Mouse (Mus musculus): ENCODE measurements around the gene Ttc30b. TPM values are rescaled to one million over a fixed set of nuclear protein-coding genes. Genes with fewer than 3 reads are reported as not detected.

Gene Ttc30b
- polyA plus RNA-seq (2012; rRNA removed): 10.2 and 11.8 TPM in 2 replicates

DNA sequence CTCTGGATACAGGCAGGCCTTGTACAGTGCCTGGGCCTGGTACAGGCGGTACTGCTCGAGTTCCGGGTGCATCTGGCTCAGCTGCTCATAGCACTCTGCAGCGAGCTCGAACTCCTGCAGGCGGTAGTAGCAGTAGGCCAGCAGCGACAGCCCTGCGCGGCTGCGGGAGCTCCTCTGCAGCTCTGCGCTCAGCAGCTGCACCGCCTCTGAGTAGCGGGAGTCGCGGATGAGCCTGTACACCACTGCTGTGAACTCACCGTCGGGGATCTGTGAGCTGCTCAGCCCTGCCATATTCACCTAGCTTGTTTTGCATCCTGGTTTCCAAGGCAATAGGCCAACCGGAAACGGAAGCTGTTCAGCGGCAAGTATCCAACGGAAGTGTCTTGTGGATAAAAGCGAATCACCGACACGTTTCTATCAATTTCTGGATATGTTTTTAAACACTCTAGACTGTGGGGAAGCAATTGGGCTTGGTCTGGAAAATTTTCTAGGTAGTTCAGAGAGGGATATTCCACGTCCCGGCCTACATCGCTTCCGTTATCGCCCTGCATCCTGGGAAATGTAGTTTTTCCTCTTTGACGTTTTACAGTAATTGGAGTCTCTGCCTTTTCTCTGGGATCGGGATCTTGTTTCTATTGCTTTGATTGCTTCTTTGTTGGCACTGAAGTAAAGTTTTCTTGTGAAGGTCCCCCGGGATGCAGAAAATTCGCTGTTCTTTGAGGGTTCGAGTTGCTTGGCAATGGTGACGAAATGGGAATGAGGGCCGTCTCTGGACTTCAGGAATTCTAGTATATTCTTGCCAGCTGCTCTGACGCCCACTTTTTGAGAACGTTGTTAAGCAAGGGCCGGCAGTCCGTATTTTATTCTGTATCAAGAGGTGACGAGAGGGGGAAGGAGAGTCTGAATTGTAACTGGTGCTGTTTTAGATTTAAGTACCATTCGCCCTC, at the start of gene Ttc30b:
Gene Ttc30b (minus strand): TSS at position 469 of the 947 bp plus-strand sequence.

DNA sequence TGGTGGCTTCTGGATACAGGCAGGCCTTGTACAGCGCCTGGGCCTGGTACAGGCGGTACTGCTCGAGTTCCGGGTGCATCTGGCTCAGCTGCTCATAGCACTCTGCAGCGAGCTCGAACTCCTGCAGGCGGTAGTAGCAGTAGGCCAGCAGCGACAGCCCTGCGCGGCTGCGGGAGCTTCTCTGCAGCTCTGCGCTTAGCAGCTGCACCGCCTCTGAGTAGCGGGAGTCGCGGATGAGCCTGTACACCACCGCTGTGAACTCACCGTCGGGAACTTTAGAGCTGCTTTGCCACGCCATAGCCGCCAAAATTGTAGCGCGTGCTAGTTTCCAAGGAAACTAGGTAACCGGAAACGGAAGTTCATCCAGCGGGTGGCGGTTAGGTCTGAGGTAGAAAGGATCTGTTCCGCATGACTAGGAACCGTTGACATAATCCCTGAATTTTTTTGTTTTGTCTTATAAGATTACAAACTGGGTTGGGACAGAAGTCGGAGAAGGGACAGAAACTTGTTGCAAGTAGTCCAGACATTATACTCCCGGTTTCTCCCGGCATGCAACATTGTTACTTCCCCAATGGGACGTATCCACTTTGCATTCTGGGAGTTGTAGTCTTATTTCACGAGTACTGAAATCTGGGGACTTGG, 43.2 kb upstream of the Ttc30b start, which contains the start of gene Ttc30a1:
Gene Ttc30a1 (minus strand): TSS at position 528 of the 642 bp plus-strand sequence.

DNA sequence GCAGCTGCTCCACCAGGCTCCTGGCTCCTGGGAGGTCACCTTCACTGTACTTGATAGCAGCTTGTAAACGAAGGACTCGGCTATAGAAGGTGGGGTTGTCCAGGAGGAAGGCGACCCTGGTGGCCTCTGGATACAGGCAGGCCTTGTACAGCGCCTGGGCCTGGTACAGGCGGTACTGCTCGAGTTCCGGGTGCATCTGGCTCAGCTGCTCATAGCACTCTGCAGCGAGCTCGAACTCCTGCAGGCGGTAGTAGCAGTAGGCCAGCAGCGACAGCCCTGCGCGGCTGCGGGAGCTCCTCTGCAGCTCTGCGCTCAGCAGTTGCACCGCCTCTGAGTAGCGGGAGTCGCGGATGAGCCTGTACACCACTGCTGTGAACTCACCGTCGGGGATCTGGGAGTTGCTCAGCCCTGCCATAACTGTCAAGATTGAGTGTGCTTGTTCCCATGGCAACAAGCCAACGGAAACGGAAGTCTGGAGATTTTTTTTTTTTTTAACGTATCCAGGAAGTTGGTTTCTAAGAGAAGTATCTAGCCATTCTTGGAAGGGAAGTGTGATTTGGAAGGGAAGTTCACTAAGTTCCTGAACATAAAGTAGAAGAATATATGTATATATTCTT, 39.5 kb upstream of the Ttc30b start, which contains the start of gene Ttc30a2:
Gene Ttc30a2 (minus strand): TSS at position 419 of the 617 bp plus-strand sequence.

Other genes with a start within 250 kb of the Ttc30b start
- 59.7 and 64.5 TPM in 2 replicates for gene Nfe2l2, start 233.9 kb downstream of the Ttc30b start, polyA plus RNA-seq (2012; rRNA removed)
- gene Agps, start 106.4 kb downstream of the Ttc30b start, polyA plus RNA-seq (2012; rRNA removed): 5.1 and 7.3 TPM in 2 replicates
- 0.06 and 0.26 TPM in 2 replicates for gene Ttc30a2, start 39.6 kb upstream of the Ttc30b start, polyA plus RNA-seq (2012; rRNA removed)
- 3.2 TPM in 2 replicates for gene Ttc30a1, start 43.4 kb upstream of the Ttc30b start, polyA plus RNA-seq (2012; rRNA removed)

Measured in colon, adult 2 months (tissue).